Mouse (Mus musculus) megakaryocyte, adult 5-6 weeks (primary cell): ENCODE results near the gene Gm10600. TPM values are rescaled to one million over a fixed set of nuclear protein-coding genes. Genes with fewer than 3 reads are reported as not detected.
"Not testable (repeated sequence)": the region's sequence is repeated elsewhere in the genome, so short reads cannot be mapped to it uniquely, and the experiment has no call there.

Source experiments
- ATAC-seq: 2 replicates; pipeline ENCODE4 v1.8.0; 2016; ENCODE audit warnings: mild to moderate bottlenecking, inconsistent platforms; ENCODE audit not compliant: poor library complexity, severe bottlenecking
- total RNA-seq, 2 experiments: library from RNA; stranded (forward) in 1 of 2; stranded (reverse) in 1 of 2; fragments of 153-499, 151-499 nt in 1 of 2; fragments of 221-1000, 200-1000 nt in 1 of 2; gene quantifications; 2 replicates each; pipeline versions ENCODE4 v1.2.3 to v1.2.4; 2015 to 2017

Gene Gm10600
- not detected in 2 replicates for total RNA-seq (2015)
- total RNA-seq (2017) = not detected in 2 replicates

DNA sequence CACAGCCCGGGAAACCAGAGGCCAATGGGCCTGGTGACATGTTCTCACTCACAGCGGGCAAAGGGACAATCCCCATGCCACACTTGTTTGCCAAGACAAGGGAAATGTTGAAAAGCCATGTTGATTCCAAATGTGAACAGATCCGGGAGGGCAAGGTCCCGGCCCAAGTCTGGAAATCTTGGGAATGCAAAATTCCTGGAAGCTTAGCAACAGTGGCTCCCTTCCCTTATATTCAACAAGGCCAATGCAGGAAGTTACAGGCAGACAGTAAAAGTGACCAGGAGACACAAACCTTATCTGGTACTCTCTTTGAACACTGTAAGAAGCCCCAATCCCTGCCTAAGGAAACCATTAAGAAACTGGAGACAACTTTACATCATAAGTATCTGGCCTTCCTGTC lies at the start of gene Gm10600:
Gene Gm10600, plus strand, starts transcription at position 301 of the 400 bp plus-strand sequence.
- ATAC-seq = not testable (repeated sequence)

- not testable (repeated sequence) for ATAC-seq
These were observed 15.0 kb downstream of the Gm10600 start, which contains the start of gene Ccl21b for GRCm38 (mm10) chr4:42255467-42255866. Gene Ccl21b, plus strand, starts transcription at chr4:42255767.

Other genes with a start within 250 kb of the Gm10600 start
- gene Gm21093, start 205.9 kb upstream of the Gm10600 start, total RNA-seq (2015) = not detected in 2 replicates
- not detected in 2 replicates for gene Gm21093, start 205.9 kb upstream of the Gm10600 start, total RNA-seq (2017)
- gene Gm3893, start 149.4 kb upstream of the Gm10600 start, total RNA-seq (2015) = not detected in 2 replicates
- not detected in 2 replicates for gene Gm3893, start 149.4 kb upstream of the Gm10600 start, total RNA-seq (2017)
- not detected in 2 replicates for gene Gm13304, start 125.8 kb upstream of the Gm10600 start, total RNA-seq (2015)
- gene Gm13304, start 125.8 kb upstream of the Gm10600 start, total RNA-seq (2017) = not detected in 2 replicates
- gene Gm13306, start 87.2 kb upstream of the Gm10600 start, total RNA-seq (2015) = not detected in 2 replicates
- gene Gm13306, start 87.2 kb upstream of the Gm10600 start, total RNA-seq (2017) = not detected in 2 replicates
- gene Gm13305, start 72.0 kb upstream of the Gm10600 start, total RNA-seq (2015) = 0.36 TPM in 1 of 2 replicates, not detected in the other
- gene Gm13305, start 72.0 kb upstream of the Gm10600 start, total RNA-seq (2017) = 1.1 TPM in 1 of 2 replicates, not detected in the other
- not detected in 2 replicates for gene Ccl21b, start 15.1 kb downstream of the Gm10600 start, total RNA-seq (2015)
- gene Ccl21b, start 15.1 kb downstream of the Gm10600 start, total RNA-seq (2017) = not detected in 2 replicates
- gene Gm21953, start 53.6 kb downstream of the Gm10600 start, total RNA-seq (2015) = not detected in 2 replicates
- gene Gm21953, start 53.6 kb downstream of the Gm10600 start, total RNA-seq (2017) = not detected in 2 replicates
- gene Fam205a3, start 77.7 kb downstream of the Gm10600 start, total RNA-seq (2015) = 0.09 TPM in 1 of 2 replicates, not detected in the other
- not detected in 2 replicates for gene Fam205a3, start 77.7 kb downstream of the Gm10600 start, total RNA-seq (2017)
- not detected in 2 replicates for gene Gm21586, start 198.7 kb downstream of the Gm10600 start, total RNA-seq (2015)
- gene Gm21586, start 198.7 kb downstream of the Gm10600 start, total RNA-seq (2017) = not detected in 2 replicates
- not detected in 2 replicates for gene Gm2163, start 226.1 kb downstream of the Gm10600 start, total RNA-seq (2015)
- 0.16 TPM in 1 of 2 replicates, not detected in the other for gene Gm2163, start 226.1 kb downstream of the Gm10600 start, total RNA-seq (2017)